Mouse (Mus musculus) kidney, adult 2 months (tissue): ENCODE results near the gene Olfr782.

Experiments
- CTCF ChIP-seq: fragments of 200-500 bp; conservative IDR thresholded peaks from 2 replicates; pipeline ENCODE4 v1.5.1; 2011; ENCODE audit warnings: low read depth, mild to moderate bottlenecking, control low read depth, low read length, moderate library complexity, mixed read lengths; ENCODE audit not compliant: insufficient read depth, insufficient read length
- POLR2A ChIP-seq: fragments of 200-500 bp; IDR thresholded peaks from one replicate; pipeline ENCODE4 v1.6.1; 2011; ENCODE audit warnings: low read depth, low read length, control low read depth

GRCm38 (mm10) chr10:129400892-129401291 is 52.2 kb downstream of the Olfr782 start:
- TF ChIP-seq CTCF (no peak), POLR2A (no peak)
